Mouse (Mus musculus): ENCODE data around the gene Tmem37.

DNA sequence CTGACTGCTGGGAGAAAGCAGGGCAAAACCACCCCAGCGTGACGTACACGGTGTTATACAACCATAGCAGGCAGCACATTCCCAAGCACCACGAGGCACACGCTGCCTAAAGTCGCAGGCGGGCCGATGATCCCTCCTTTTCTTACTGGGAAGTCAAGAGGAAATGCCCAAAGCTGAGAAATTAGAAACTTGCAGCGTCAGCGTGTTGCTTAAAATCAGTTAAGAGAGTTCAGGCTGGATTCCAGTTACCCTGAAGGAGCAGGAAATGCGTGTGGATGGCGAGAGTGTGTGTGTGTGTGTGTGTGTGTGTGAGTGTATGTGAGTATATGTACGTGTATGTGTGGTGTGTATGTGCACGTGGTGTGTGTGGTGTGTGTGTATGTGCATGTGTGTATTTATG is 16.8 kb downstream of the Tmem37 start:
- TF ChIP-seq CTCF (IDR thresholded peaks at IDR 0.05) = no peak
- TF ChIP-seq POLR2A (IDR thresholded peaks at IDR 0.05; ENCODE audit: insufficient read depth, low read depth, low read length) = no peak
- TF ChIP-seq EP300 (IDR thresholded peaks at IDR 0.05; ENCODE audit: insufficient read depth, low read depth, low read length) = no peak
